Mouse (Mus musculus): ENCODE data around the gene Zbtb2.
"Not testable (repeated sequence)": the region's sequence is repeated elsewhere in the genome, so short reads cannot be mapped to it uniquely, and the experiment has no call there.

The Zbtb2 gene

GRCm38 (mm10) chr10:4387701-4388383, at the start of gene Zbtb2:
TSS of gene Zbtb2 (minus strand) at chr10:4388108.
- peak; percentile 71 for DNase-seq (ENCODE audit: extremely low spot score, low spot score)

- no peak for DNase-seq (ENCODE audit: extremely low spot score, low spot score)
Observed at GRCm38 (mm10) chr10:4435416-4435815, 47.5 kb upstream of the Zbtb2 start.

- DNase-seq (ENCODE audit: extremely low spot score, low spot score) = not testable (repeated sequence)
Observed at GRCm38 (mm10) chr10:4433871-4434270, 46.0 kb upstream of the Zbtb2 start.

GRCm38 (mm10) chr10:4432996-4433755, 45.3 kb upstream of the Zbtb2 start:
- DNase-seq (ENCODE audit: extremely low spot score, low spot score) = no peak

GRCm38 (mm10) chr10:4432123-4432931, 44.4 kb upstream of the Zbtb2 start, which contains the start of the genes Rmnd1 and Armt1:
TSS of gene Rmnd1 (minus strand) at chr10:4432388.
TSS of gene Armt1 (plus strand) at chr10:4432467.
- peak; percentile 96 for DNase-seq (ENCODE audit: extremely low spot score, low spot score)

GRCm38 (mm10) chr10:4431746-4432122, 43.8 kb upstream of the Zbtb2 start:
- no peak for DNase-seq (ENCODE audit: extremely low spot score, low spot score)

- DNase-seq (ENCODE audit: extremely low spot score, low spot score) = no peak
Observed at GRCm38 (mm10) chr10:4430826-4431225, 42.9 kb upstream of the Zbtb2 start.

- no peak for DNase-seq (ENCODE audit: extremely low spot score, low spot score)
Observed at GRCm38 (mm10) chr10:4430399-4430798, 42.5 kb upstream of the Zbtb2 start.

GRCm38 (mm10) chr10:4425245-4425644, 37.3 kb upstream of the Zbtb2 start:
- no peak for DNase-seq (ENCODE audit: extremely low spot score, low spot score)

- no peak for DNase-seq (ENCODE audit: extremely low spot score, low spot score)
Observed at GRCm38 (mm10) chr10:4407191-4407590, 19.3 kb upstream of the Zbtb2 start.

- DNase-seq (ENCODE audit: extremely low spot score, low spot score) = no peak
Observed at GRCm38 (mm10) chr10:4405511-4405910, 17.6 kb upstream of the Zbtb2 start.

- DNase-seq (ENCODE audit: extremely low spot score, low spot score) = no peak
Observed at GRCm38 (mm10) chr10:4404895-4405491, 17.1 kb upstream of the Zbtb2 start.

- no peak for DNase-seq (ENCODE audit: extremely low spot score, low spot score)
Observed at GRCm38 (mm10) chr10:4398058-4398457, 10.2 kb upstream of the Zbtb2 start.

GRCm38 (mm10) chr10:4395321-4395720, 7.4 kb upstream of the Zbtb2 start:
- no peak for DNase-seq (ENCODE audit: extremely low spot score, low spot score)

GRCm38 (mm10) chr10:4391851-4392250, 3.9 kb upstream of the Zbtb2 start:
- no peak for DNase-seq (ENCODE audit: extremely low spot score, low spot score)

- DNase-seq (ENCODE audit: extremely low spot score, low spot score) = no peak
Observed at GRCm38 (mm10) chr10:4391076-4391475, 3.2 kb upstream of the Zbtb2 start.

GRCm38 (mm10) chr10:4390550-4390949, 2.6 kb upstream of the Zbtb2 start:
- no peak for DNase-seq (ENCODE audit: extremely low spot score, low spot score)

- no peak for DNase-seq (ENCODE audit: extremely low spot score, low spot score)
Observed at GRCm38 (mm10) chr10:4389461-4390112, 1.7 kb upstream of the Zbtb2 start.

GRCm38 (mm10) chr10:4389036-4389435, 1.1 kb upstream of the Zbtb2 start:
- DNase-seq (ENCODE audit: extremely low spot score, low spot score) = no peak

GRCm38 (mm10) chr10:4388384-4388745, 457 bp upstream of the Zbtb2 start:
- DNase-seq (ENCODE audit: extremely low spot score, low spot score) = no peak
